Mouse (Mus musculus): ENCODE results near the gene Rnpep. TPM values are rescaled to one million over a fixed set of nuclear protein-coding genes. Genes with fewer than 3 reads are reported as not detected.

Rnpep gene
- total and polyA plus RNA-seq, 2 experiments from 2014 or later, result 52.4 to 79.7 TPM

- DNase-seq (ENCODE audit: low spot score), result no peak
- WGBS, result 39% methylated on average over 13 of the region's 13 CpGs
These were observed 1.2 kb downstream of the Rnpep start for GRCm38 (mm10) chr1:135282536-135283286.

GRCm38 (mm10) chr1:135281841-135282240 lies 2.0 kb downstream of the Rnpep start:
- Histone ChIP-seq H3K4me2 (ENCODE audit: low read depth, low read length, poor library complexity, severe bottlenecking) (no peak overlapping the region), H3K9me3 (ENCODE audit: low read length) (no peaks in the 10 kb centered on the region), H3K36me3 (ENCODE audit: insufficient read depth, low read length) (peaks cover 16% of the 10 kb centered on the region), H3K27ac (ENCODE audit: low read depth, low read length) (no peak overlapping the region), H3K27me3 (ENCODE audit: insufficient read depth, low read length) (no peaks in the 10 kb centered on the region), H3K4me1 (ENCODE audit: insufficient read depth, low read length) (no peaks in the 10 kb centered on the region), H3K9ac (replicated peaks; ENCODE audit: low read length, poor library complexity, severe bottlenecking) (no peak overlapping the region), H3K4me3 (ENCODE audit: low read depth, low read length) (no peak overlapping the region)
- ATAC-seq (ENCODE audit: low FRiP score), result no peak
- DNase-seq (ENCODE audit: low spot score), result no peak
- no peak for TF ChIP-seq CTCF (IDR thresholded peaks at IDR 0.05)
- 96% methylated on average over 17 of the region's 17 CpGs for WGBS

More at GRCm38 (mm10) chr1:135282536-135283286, 1.2 kb downstream of the Rnpep start:
- Histone ChIP-seq H3K4me2 (ENCODE audit: low read depth, low read length, poor library complexity, severe bottlenecking) (peak overlapping the region; percentile 88), H3K36me3 (ENCODE audit: insufficient read depth, low read length) (peaks cover 9% of the 10 kb centered on the region), H3K4me3 (ENCODE audit: low read depth, low read length) (peak overlapping the region; percentile 85), H3K9me3 (ENCODE audit: low read length) (no peaks in the 10 kb centered on the region), H3K27ac (ENCODE audit: low read depth, low read length) (peak overlapping the region; percentile 89; the same call in 1 of the 2 replicates), H3K27me3 (ENCODE audit: insufficient read depth, low read length) (no peaks in the 10 kb centered on the region), H3K9ac (replicated peaks; ENCODE audit: low read length, poor library complexity, severe bottlenecking) (peak overlapping the region; percentile 95), H3K4me1 (ENCODE audit: insufficient read depth, low read length) (no peaks in the 10 kb centered on the region)
- no peak for ATAC-seq (ENCODE audit: low FRiP score)
- TF ChIP-seq CTCF (IDR thresholded peaks at IDR 0.05), result no peak

- Histone ChIP-seq H3K4me2 (ENCODE audit: low read depth, low read length, poor library complexity, severe bottlenecking) (no peak overlapping the region), H3K4me1 (ENCODE audit: insufficient read depth, low read length) (no peaks in the 10 kb centered on the region), H3K27ac (ENCODE audit: low read depth, low read length) (no peak overlapping the region), H3K36me3 (ENCODE audit: insufficient read depth, low read length) (peaks cover 18% of the 10 kb centered on the region), H3K27me3 (ENCODE audit: insufficient read depth, low read length) (no peaks in the 10 kb centered on the region), H3K4me3 (ENCODE audit: low read depth, low read length) (no peak overlapping the region), H3K9me3 (ENCODE audit: low read length) (no peaks in the 10 kb centered on the region), H3K9ac (replicated peaks; ENCODE audit: low read length, poor library complexity, severe bottlenecking) (no peak overlapping the region)
- no peak for TF ChIP-seq CTCF (IDR thresholded peaks at IDR 0.05)
- DNase-seq (ENCODE audit: low spot score) (peak; percentile 85), ATAC-seq (ENCODE audit: low FRiP score) (no peak)
- WGBS, result 57% methylated on average over 9 of the region's 9 CpGs
These were observed 3.2 kb downstream of the Rnpep start for GRCm38 (mm10) chr1:135280646-135281045.

GRCm38 (mm10) chr1:135271371-135271770 lies 12.5 kb downstream of the Rnpep start:
- 91% methylated on average over 9 of the region's 9 CpGs for WGBS
- Histone ChIP-seq H3K4me3 (ENCODE audit: low read depth, low read length) (no peak overlapping the region), H3K4me1 (ENCODE audit: insufficient read depth, low read length) (no peaks in the 10 kb centered on the region), H3K9me3 (ENCODE audit: low read length) (no peaks in the 10 kb centered on the region), H3K4me2 (ENCODE audit: low read depth, low read length, poor library complexity, severe bottlenecking) (no peak overlapping the region), H3K9ac (replicated peaks; ENCODE audit: low read length, poor library complexity, severe bottlenecking) (no peak overlapping the region), H3K27ac (ENCODE audit: low read depth, low read length) (no peak overlapping the region), H3K27me3 (ENCODE audit: insufficient read depth, low read length) (no peaks in the 10 kb centered on the region), H3K36me3 (ENCODE audit: insufficient read depth, low read length) (peaks cover 34% of the 10 kb centered on the region)
- no peak for DNase-seq (ENCODE audit: low spot score)
- TF ChIP-seq CTCF (IDR thresholded peaks at IDR 0.05), result no peak
- no peak for ATAC-seq (ENCODE audit: low FRiP score)

GRCm38 (mm10) chr1:135267663-135268446 lies 16.0 kb downstream of the Rnpep start:
- 91% methylated on average over 10 of the region's 10 CpGs for WGBS
- Histone ChIP-seq H3K27ac (ENCODE audit: low read depth, low read length) (no peak overlapping the region), H3K9me3 (ENCODE audit: low read length) (no peaks in the 10 kb centered on the region), H3K36me3 (ENCODE audit: insufficient read depth, low read length) (peaks cover 56% of the 10 kb centered on the region), H3K27me3 (ENCODE audit: insufficient read depth, low read length) (no peaks in the 10 kb centered on the region), H3K4me2 (ENCODE audit: low read depth, low read length, poor library complexity, severe bottlenecking) (no peak overlapping the region), H3K4me1 (ENCODE audit: insufficient read depth, low read length) (no peaks in the 10 kb centered on the region), H3K9ac (replicated peaks; ENCODE audit: low read length, poor library complexity, severe bottlenecking) (no peak overlapping the region), H3K4me3 (ENCODE audit: low read depth, low read length) (no peak overlapping the region)
- DNase-seq (ENCODE audit: low spot score) (no peak), ATAC-seq (ENCODE audit: low FRiP score) (no peak)
- TF ChIP-seq CTCF (IDR thresholded peaks at IDR 0.05), result no peak

GRCm38 (mm10) chr1:135265834-135266233 lies 18.1 kb downstream of the Rnpep start:
- no peaks in the 10 kb centered on the region for H3K27me3 ChIP-seq (ENCODE audit: insufficient read depth, low read length)
- no peak for ATAC-seq (ENCODE audit: low FRiP score)
- TF ChIP-seq CTCF (IDR thresholded peaks at IDR 0.05), result no peak
- H3K36me3 ChIP-seq (ENCODE audit: insufficient read depth, low read length), result peaks cover 48% of the 10 kb centered on the region
- H3K4me3 ChIP-seq (ENCODE audit: low read depth, low read length), result no peak overlapping the region
- H3K4me2 ChIP-seq (ENCODE audit: low read depth, low read length, poor library complexity, severe bottlenecking), result no peak overlapping the region
- H3K4me1 ChIP-seq (ENCODE audit: insufficient read depth, low read length), result no peaks in the 10 kb centered on the region
- H3K9me3 ChIP-seq (ENCODE audit: low read length), result no peaks in the 10 kb centered on the region
- 89% methylated on average over 5 of the region's 5 CpGs for WGBS
- H3K9ac ChIP-seq (replicated peaks; ENCODE audit: low read length, poor library complexity, severe bottlenecking), result no peak overlapping the region
- DNase-seq (ENCODE audit: low spot score), result no peak
- H3K27ac ChIP-seq (ENCODE audit: low read depth, low read length), result no peak overlapping the region
